Mouse (Mus musculus) myocyte (in vitro differentiated cells): ENCODE measurements at regions not wholly inside any gene's neighbourhood (a gene's known extent, or its start where the extent isn't known, plus 50 kb on each side); places are given as distances from the start of the nearest gene placed in this dataset.

ENCODE experiments used
- CEBPB ChIP-seq: IDR thresholded peaks from 2 replicates; pipeline ENCODE4 v1.6.1; 2011; ENCODE audit warnings: mild to moderate bottlenecking, moderate library complexity; ENCODE audit not compliant: poor library complexity, insufficient read depth, severe bottlenecking
- MAX ChIP-seq: IDR thresholded peaks from one replicate; pipeline ENCODE4 v1.6.1; 2011; ENCODE audit warnings: low read depth, mild to moderate bottlenecking, control low read depth
- MYOG ChIP-seq, 3 experiments: IDR thresholded peaks; one replicate each; pipeline ENCODE4 v1.6.1; 2011; ENCODE audit warnings: control low read depth in 2 of 3, low read depth in 2 of 3, mild to moderate bottlenecking in 2 of 3; ENCODE audit not compliant: insufficient read length in 2 of 3, control insufficient read depth in 1 of 3, insufficient read depth in 1 of 3
- POLR2A ChIP-seq: IDR thresholded peaks from one replicate; pipeline ENCODE4 v1.6.1; 2011; ENCODE audit warnings: low read depth, mild to moderate bottlenecking, control low read depth, moderate library complexity; ENCODE audit not compliant: insufficient read length
- POLR2AphosphoS2 ChIP-seq: IDR thresholded peaks from one replicate; pipeline ENCODE4 v1.6.1; 2011; ENCODE audit warnings: low read depth, control low read depth; ENCODE audit not compliant: insufficient read length
- SRF ChIP-seq: IDR thresholded peaks from one replicate; pipeline ENCODE4 v1.6.1; 2011; ENCODE audit warnings: low read depth; ENCODE audit not compliant: control insufficient read depth, insufficient read length
- TCF12 ChIP-seq: IDR thresholded peaks from one replicate; pipeline ENCODE4 v1.6.1; 2011; ENCODE audit warnings: mild to moderate bottlenecking, control low read depth; ENCODE audit not compliant: poor library complexity, insufficient read depth, severe bottlenecking
- USF1 ChIP-seq: IDR thresholded peaks from one replicate; pipeline ENCODE4 v1.6.1; 2011; ENCODE audit warnings: low read depth, mild to moderate bottlenecking, control low read depth, moderate library complexity

DNA sequence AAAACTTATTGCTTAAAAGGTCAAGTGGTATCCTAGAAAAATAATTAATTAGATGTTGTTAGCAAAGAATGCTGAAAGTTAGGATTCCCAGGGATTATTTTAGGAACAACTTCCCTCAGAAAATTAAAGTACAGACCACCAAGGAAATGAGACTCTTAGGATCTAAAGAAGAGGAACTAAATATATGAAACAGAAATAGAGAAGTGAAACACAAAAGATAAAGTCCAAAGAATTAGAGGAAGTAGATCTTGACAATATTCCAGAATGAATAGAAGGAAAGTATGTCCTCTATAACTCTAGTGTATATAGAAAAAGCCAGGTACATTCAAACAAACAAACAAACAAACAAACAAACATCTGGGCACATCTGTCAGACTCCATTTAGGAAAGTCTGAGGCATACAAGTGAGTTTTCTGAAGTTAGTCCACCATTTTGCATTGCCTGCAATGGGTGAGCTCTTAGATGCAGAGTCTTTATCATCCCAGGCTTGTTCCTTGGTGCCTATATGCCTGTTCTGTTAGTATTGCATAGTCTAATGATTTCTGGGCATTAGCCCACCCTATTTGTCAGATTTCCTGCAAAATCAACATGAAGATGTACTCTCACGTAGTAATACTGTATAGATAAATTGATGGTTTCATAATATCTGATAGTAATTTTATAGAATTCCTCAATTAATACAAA, 762.0 kb upstream of the Agtr1b start:
- TF ChIP-seq POLR2A (no peak), MYOG (IDR thresholded peaks at IDR 0.05; ENCODE audit: control insufficient read depth in 1 of 3, insufficient read depth in 1 of 3, insufficient read length in 2 of 3, low read depth in 2 of 3) (no peak), CEBPB (no peak), POLR2AphosphoS2 (no peak), TCF12 (no peak), MAX (no peak), SRF (no peak), USF1 (no peak)
